In genomic region chr13:32611551-32612295, GRCm38 (mm10) we compare ENCODE assay signal across 8 mouse cellular contexts.
A peak's percentile ranks its signal among the peaks of the same experiment; 100 is the strongest.
DNase-seq lines count a peak whose midpoint lies in the region; ATAC-seq and TF ChIP-seq lines count a peak whose summit lies in the region.

No protein-coding gene starts in this region.

- H3K27ac ChIP-seq in intestine, embryonic 14.5 days (ENCODE audit: low read depth): no peak overlapping the region
- no peak overlapping the region for H3K27ac ChIP-seq in intestine, postnatal 0 days (ENCODE audit: low read depth, low read length)
- H3K27ac ChIP-seq in limb, embryonic 15.5 days: peak overlapping the region; percentile 65

- ATAC-seq in intestine, embryonic 14.5 days (replicated peaks; ENCODE audit: low FRiP score, low TSS enrichment, low read depth): no peak
- ATAC-seq in intestine, postnatal 0 days: no peak
- peak; percentile 67 for ATAC-seq in limb, embryonic 15.5 days (ENCODE audit: insufficient number of reproducible peaks, low FRiP score, low TSS enrichment, low read depth)

- H3K9ac ChIP-seq in intestine, embryonic 14.5 days (ENCODE audit: low read length): no peak overlapping the region
- H3K9ac ChIP-seq in intestine, postnatal 0 days (ENCODE audit: low read depth, low read length): no peak overlapping the region
- no peak overlapping the region for H3K9ac ChIP-seq in limb, embryonic 15.5 days

- TF ChIP-seq CTCF in intestine, postnatal 0 days (IDR thresholded peaks at IDR 0.05; ENCODE audit: low read depth): no peak

- H3K4me2 ChIP-seq in intestine, embryonic 14.5 days (ENCODE audit: low read length): peak overlapping the region; percentile 6; the same call in 1 of the 2 replicates
- H3K4me2 ChIP-seq in intestine, postnatal 0 days (replicated peaks; ENCODE audit: low read depth): no peak overlapping the region
- H3K4me2 ChIP-seq in limb, embryonic 15.5 days: 0 out of 2 replicates have a peak overlapping the region, but pooled peaks have one; percentile 26

- peaks cover 11% of the 10 kb centered on the region for H3K4me1 ChIP-seq in intestine, embryonic 14.5 days (replicated peaks; ENCODE audit: control insufficient read depth, insufficient read depth, low read length)
- no peaks in the 10 kb centered on the region for H3K4me1 ChIP-seq in intestine, postnatal 0 days (replicated peaks; ENCODE audit: control insufficient read depth, insufficient read depth, low read length)
- H3K4me1 ChIP-seq in limb, embryonic 15.5 days: peaks cover 42% of the 10 kb centered on the region

- no peaks in the 10 kb centered on the region for H3K27me3 ChIP-seq in intestine, embryonic 14.5 days (replicated peaks; ENCODE audit: control insufficient read depth, insufficient read depth, low read length)
- no peaks in the 10 kb centered on the region for H3K27me3 ChIP-seq in intestine, postnatal 0 days (replicated peaks; ENCODE audit: control insufficient read depth, insufficient read depth, low read length)
- H3K27me3 ChIP-seq in limb, embryonic 15.5 days: no peaks in the 10 kb centered on the region

- no peaks in the 10 kb centered on the region for H3K9me3 ChIP-seq in intestine, embryonic 14.5 days (ENCODE audit: control insufficient read depth, low read length)
- no peaks in the 10 kb centered on the region for H3K9me3 ChIP-seq in intestine, postnatal 0 days (ENCODE audit: control insufficient read depth)
- no peaks in the 10 kb centered on the region for H3K9me3 ChIP-seq in limb, embryonic 15.5 days

- no peak for DNase-seq in intestine, embryonic 14.5 days (ENCODE audit: low spot score)
- DNase-seq in A20 (ENCODE audit: low read depth, low spot score): peak; percentile 33
- peak; percentile 76 for DNase-seq in embryo, embryonic 10 days (ENCODE audit: low spot score)
- DNase-seq in gastrocnemius, postnatal 10 days: no peak
- no peak for DNase-seq in layer of hippocampus, adult 11-12 months (ENCODE audit: low spot score)
- no peak for DNase-seq in left cerebral cortex, adult 8-10 months (ENCODE audit: low spot score in 2 of 2)

- no peaks in the 10 kb centered on the region for H3K36me3 ChIP-seq in intestine, embryonic 14.5 days (ENCODE audit: control insufficient read depth, insufficient read depth, low read length)
- H3K36me3 ChIP-seq in intestine, postnatal 0 days (ENCODE audit: control insufficient read depth, insufficient read depth): no peaks in the 10 kb centered on the region
- H3K36me3 ChIP-seq in limb, embryonic 15.5 days: no peaks in the 10 kb centered on the region

- no peak overlapping the region for H3K4me3 ChIP-seq in intestine, embryonic 14.5 days (ENCODE audit: low read depth, low read length)
- H3K4me3 ChIP-seq in intestine, postnatal 0 days (ENCODE audit: low read depth, low read length): no peak overlapping the region
- H3K4me3 ChIP-seq in limb, embryonic 15.5 days: no peak overlapping the region

- WGBS in intestine, embryonic 14.5 days: 37% methylated on average over 13 of the region's 13 CpGs
- 64% methylated on average over 13 of the region's 13 CpGs for WGBS in intestine, postnatal 0 days
- WGBS in limb, embryonic 15.5 days: 20% methylated on average over 13 of the region's 13 CpGs

Comparison
In these comparisons a context has a peak if more than half of its experiments do, and no peak if none do; other contexts are left out.
1. DNase-seq: peak in A20 (single experiment) and embryo, embryonic 10 days (single experiment); none in intestine, embryonic 14.5 days (single experiment), gastrocnemius, postnatal 10 days (single experiment), layer of hippocampus, adult 11-12 months (single experiment) and left cerebral cortex, adult 8-10 months (0 of 2).